Mouse (Mus musculus): ENCODE measurements around the gene Ltbp1.

Ltbp1 gene

DNA sequence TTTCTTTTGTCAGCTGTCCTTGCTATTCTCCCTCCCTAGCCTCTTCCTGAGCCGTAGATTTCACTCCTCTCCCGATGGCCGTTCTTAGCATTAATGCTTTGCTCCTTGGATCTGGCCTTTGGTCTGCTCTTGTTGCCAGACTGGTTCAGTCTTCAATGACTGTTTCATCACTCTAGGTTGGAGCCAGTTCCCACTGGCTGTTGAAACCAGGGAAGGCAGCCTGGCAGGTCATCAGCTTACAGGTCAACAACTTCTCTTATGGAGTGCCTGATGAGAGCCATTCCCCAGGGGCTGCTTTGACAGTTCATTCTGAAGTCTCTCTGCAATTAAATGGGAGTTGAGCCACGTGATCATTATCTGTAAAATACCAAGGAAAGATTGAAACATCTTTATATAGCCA, 295.5 kb downstream of the Ltbp1 start:
- Histone ChIP-seq H3K36me3 (ENCODE audit: insufficient read depth, low read length) (no peaks in the 10 kb centered on the region), H3K4me3 (replicated peaks; ENCODE audit: low read length) (no peak overlapping the region), H3K9me3 (ENCODE audit: low read length) (no peaks in the 10 kb centered on the region), H3K4me1 (replicated peaks; ENCODE audit: low read depth, low read length) (no peaks in the 10 kb centered on the region), H3K27me3 (ENCODE audit: insufficient read depth, low read length) (no peaks in the 10 kb centered on the region)
- no peak for TF ChIP-seq CTCF (conservative IDR thresholded peaks at IDR 0.05; ENCODE audit: low read length)

DNA sequence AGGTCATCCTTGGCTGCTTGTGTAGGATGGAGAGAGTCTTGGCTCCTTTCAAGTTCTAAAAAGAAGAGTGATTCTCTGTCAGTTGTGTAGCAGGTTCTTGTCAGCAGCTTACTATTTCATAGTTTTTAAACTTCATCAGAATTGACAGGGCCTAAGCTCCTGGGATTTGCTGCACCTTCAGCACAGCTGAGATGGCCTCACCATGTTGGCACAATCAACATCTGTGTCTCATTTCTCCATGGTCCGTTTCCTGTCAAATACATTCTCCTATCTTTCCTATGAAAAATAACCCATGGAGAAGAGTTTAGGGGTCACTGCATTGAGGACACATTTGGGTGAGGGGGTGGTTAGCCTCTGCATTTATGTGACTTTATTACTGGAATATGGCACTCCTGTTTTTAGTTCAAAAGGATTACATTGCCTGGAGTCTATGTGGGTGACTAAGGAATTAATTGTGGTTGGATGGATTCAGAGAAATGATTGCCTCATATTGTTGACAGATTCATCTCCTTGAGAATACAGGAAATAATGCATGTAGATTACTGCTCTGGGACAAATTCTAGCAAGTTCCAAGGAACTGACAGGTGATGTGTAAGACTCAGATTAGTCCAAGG, 299.5 kb downstream of the Ltbp1 start:
- H3K4me3 ChIP-seq (replicated peaks; ENCODE audit: low read length), result no peak overlapping the region
- H3K4me1 ChIP-seq (replicated peaks; ENCODE audit: low read depth, low read length), result no peaks in the 10 kb centered on the region
- no peaks in the 10 kb centered on the region for H3K9me3 ChIP-seq (ENCODE audit: low read length)
- H3K36me3 ChIP-seq (ENCODE audit: insufficient read depth, low read length), result no peaks in the 10 kb centered on the region
- H3K27me3 ChIP-seq (ENCODE audit: insufficient read depth, low read length), result no peaks in the 10 kb centered on the region
- TF ChIP-seq POU5F1 (IDR thresholded peaks at IDR 0.05; ENCODE audit: borderline replicate concordance, low read length) (no peak), CTCF (conservative IDR thresholded peaks at IDR 0.05; ENCODE audit: low read length) (no peak)

DNA sequence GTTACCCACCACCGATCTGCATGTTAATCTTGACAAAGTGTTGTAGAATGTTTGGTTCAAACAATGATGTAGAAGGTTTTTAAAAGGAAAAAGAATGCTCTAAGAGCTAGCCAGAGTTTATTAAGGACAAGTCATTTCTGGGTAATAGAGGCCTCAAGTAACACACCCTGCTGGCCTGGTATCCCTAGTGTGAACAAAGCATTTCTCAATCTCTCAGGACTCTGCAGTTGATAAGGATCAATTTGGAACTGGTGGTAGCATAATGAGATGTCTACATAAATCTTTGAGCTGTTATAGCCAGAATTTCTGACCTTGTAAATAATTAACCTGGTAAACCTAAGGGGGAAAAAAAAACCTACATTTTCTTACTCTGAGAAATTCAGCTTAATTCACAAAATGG, 300.3 kb downstream of the Ltbp1 start:
- TF ChIP-seq POU5F1 (IDR thresholded peaks at IDR 0.05; ENCODE audit: borderline replicate concordance, low read length) (no peak), CTCF (conservative IDR thresholded peaks at IDR 0.05; ENCODE audit: low read length) (no peak), NANOG (IDR thresholded peaks at IDR 0.05; ENCODE audit: borderline replicate concordance, low read length) (no peak)
- Histone ChIP-seq H3K4me1 (replicated peaks; ENCODE audit: low read depth, low read length) (no peaks in the 10 kb centered on the region), H3K27me3 (ENCODE audit: insufficient read depth, low read length) (no peaks in the 10 kb centered on the region), H3K9me3 (ENCODE audit: low read length) (no peaks in the 10 kb centered on the region), H3K36me3 (ENCODE audit: insufficient read depth, low read length) (no peaks in the 10 kb centered on the region), H3K4me3 (replicated peaks; ENCODE audit: low read length) (no peak overlapping the region)

DNA sequence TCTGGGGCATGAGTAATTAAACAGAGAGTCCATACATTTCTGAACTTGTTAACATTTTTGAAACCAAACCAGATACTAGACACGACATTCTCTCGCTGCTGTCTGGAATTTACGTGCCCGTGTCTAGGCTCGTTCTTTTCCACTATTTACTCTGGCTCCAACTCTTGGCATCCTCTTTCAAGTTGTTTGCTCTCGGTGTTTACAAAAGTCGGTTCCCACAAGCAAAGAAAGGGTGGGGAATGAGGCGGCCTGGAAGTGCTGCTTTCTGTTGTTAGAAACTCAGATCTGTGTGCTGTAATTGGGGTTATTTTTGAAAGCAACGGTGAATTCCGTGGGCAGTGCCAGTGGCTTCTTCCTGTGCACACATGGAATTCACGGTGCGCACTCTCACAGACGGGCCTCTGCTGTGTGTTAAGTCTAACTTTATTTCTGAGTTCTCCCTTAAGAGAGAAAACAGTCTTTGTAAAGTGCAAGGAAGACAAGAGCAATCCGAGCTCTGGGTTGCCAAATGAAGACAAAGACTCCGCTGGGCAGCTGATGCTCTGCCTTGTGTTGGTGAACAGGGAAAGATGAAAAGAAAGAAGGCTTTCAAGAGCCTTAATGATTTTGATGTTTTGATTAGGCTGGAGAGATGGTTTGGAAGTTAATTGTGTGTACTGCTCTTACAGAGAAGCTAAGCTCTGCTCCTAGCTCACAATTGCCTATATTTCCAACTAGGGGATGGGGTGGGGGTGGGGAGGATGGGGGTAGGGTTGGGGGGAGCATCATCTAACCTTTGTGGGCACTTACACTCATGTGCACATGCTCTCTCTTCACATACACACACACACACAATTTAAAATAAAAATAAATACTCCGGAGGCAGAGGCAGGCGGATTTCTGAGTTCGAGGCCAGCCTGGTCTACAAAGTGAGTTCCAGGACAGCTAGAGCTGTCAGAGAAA, 302.0 kb downstream of the Ltbp1 start:
- TF ChIP-seq POU5F1 (IDR thresholded peaks at IDR 0.05; ENCODE audit: borderline replicate concordance, low read length) (no peak), CTCF (conservative IDR thresholded peaks at IDR 0.05; ENCODE audit: low read length) (no peak), NANOG (IDR thresholded peaks at IDR 0.05; ENCODE audit: borderline replicate concordance, low read length) (no peak; the same call in 1 of the 2 replicates)
- Histone ChIP-seq H3K4me1 (replicated peaks; ENCODE audit: low read depth, low read length) (no peaks in the 10 kb centered on the region), H3K36me3 (ENCODE audit: insufficient read depth, low read length) (no peaks in the 10 kb centered on the region), H3K27me3 (ENCODE audit: insufficient read depth, low read length) (no peaks in the 10 kb centered on the region), H3K9me3 (ENCODE audit: low read length) (no peaks in the 10 kb centered on the region), H3K4me3 (replicated peaks; ENCODE audit: low read length) (no peak overlapping the region)

DNA sequence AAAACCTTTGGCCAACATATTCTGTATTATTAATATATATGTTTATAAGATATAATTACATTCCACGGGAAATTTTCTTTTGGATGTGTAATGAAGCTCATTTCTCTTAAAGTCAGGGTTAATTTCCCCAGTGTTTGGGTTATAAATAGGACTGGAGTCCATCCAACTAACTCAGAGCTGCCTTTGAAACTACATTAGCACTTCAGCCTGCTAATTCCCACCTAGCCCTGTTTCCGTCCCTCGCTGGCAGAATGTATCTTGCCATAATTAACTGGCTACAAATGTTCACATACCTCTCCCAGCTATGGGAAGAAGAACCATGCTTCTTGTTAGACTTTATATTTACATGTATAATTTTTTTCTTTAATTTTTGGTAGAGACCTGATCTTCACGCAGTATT, 311.7 kb downstream of the Ltbp1 start:
- Histone ChIP-seq H3K4me1 (replicated peaks; ENCODE audit: low read depth, low read length) (no peaks in the 10 kb centered on the region), H3K9me3 (ENCODE audit: low read length) (no peaks in the 10 kb centered on the region), H3K27me3 (ENCODE audit: insufficient read depth, low read length) (no peaks in the 10 kb centered on the region), H3K36me3 (ENCODE audit: insufficient read depth, low read length) (no peaks in the 10 kb centered on the region), H3K4me3 (replicated peaks; ENCODE audit: low read length) (no peak overlapping the region)
- TF ChIP-seq NANOG (IDR thresholded peaks at IDR 0.05; ENCODE audit: borderline replicate concordance, low read length) (no peak), CTCF (conservative IDR thresholded peaks at IDR 0.05; ENCODE audit: low read length) (no peak), POU5F1 (IDR thresholded peaks at IDR 0.05; ENCODE audit: borderline replicate concordance, low read length) (no peak)

DNA sequence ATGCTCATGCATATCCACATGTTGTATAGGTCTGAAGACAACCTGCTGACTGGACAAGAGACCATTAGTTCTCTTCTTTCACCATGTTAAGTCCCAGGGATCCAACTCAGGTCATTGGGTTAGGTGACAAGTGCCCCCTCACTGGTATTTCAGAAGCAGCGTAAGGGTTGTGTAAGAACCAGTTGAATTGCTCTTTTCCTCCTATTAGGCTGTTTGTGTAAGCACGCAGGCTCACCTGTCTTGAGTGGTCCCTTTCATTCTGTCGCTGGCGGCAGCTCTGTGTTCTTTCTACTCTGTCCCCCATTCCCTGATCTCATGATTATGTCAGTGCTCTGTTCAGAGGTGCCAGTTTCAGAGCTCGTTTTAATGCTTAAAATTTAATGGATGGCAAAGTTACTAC, 317.9 kb downstream of the Ltbp1 start:
- Histone ChIP-seq H3K27me3 (ENCODE audit: insufficient read depth, low read length) (no peaks in the 10 kb centered on the region), H3K9me3 (ENCODE audit: low read length) (no peaks in the 10 kb centered on the region), H3K4me1 (replicated peaks; ENCODE audit: low read depth, low read length) (no peaks in the 10 kb centered on the region), H3K36me3 (ENCODE audit: insufficient read depth, low read length) (no peaks in the 10 kb centered on the region), H3K4me3 (replicated peaks; ENCODE audit: low read length) (no peak overlapping the region)
- TF ChIP-seq NANOG (IDR thresholded peaks at IDR 0.05; ENCODE audit: borderline replicate concordance, low read length), result no peak
- no peak for TF ChIP-seq POU5F1 (IDR thresholded peaks at IDR 0.05; ENCODE audit: borderline replicate concordance, low read length)
- no peak for TF ChIP-seq CTCF (conservative IDR thresholded peaks at IDR 0.05; ENCODE audit: low read length)

DNA sequence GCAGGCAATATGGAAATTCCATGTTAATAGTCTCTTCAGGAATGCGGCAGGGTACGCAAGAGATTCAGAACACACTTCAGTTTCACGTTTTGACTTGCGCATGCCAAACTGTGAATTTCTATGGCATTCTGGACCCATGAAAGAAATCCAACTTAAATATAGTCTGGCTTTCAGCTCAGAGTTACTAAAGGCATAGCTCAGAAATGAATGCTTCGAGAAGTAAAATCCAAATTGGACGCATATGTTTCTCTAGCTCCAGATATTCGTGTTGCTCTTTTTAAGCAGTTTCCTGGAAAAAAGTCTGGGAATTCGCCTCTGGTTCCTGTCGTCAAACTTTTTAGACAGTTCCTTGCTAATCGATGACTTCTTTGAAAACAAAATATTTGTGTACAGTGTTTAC, 318.4 kb downstream of the Ltbp1 start:
- no peaks in the 10 kb centered on the region for H3K27me3 ChIP-seq (ENCODE audit: insufficient read depth, low read length)
- H3K36me3 ChIP-seq (ENCODE audit: insufficient read depth, low read length), result no peaks in the 10 kb centered on the region
- TF ChIP-seq CTCF (conservative IDR thresholded peaks at IDR 0.05; ENCODE audit: low read length), result no peak
- no peak for TF ChIP-seq NANOG (IDR thresholded peaks at IDR 0.05; ENCODE audit: borderline replicate concordance, low read length)
- TF ChIP-seq POU5F1 (IDR thresholded peaks at IDR 0.05; ENCODE audit: borderline replicate concordance, low read length), result no peak
- no peaks in the 10 kb centered on the region for H3K4me1 ChIP-seq (replicated peaks; ENCODE audit: low read depth, low read length)
- no peaks in the 10 kb centered on the region for H3K9me3 ChIP-seq (ENCODE audit: low read length)
- H3K4me3 ChIP-seq (replicated peaks; ENCODE audit: low read length), result no peak overlapping the region

DNA sequence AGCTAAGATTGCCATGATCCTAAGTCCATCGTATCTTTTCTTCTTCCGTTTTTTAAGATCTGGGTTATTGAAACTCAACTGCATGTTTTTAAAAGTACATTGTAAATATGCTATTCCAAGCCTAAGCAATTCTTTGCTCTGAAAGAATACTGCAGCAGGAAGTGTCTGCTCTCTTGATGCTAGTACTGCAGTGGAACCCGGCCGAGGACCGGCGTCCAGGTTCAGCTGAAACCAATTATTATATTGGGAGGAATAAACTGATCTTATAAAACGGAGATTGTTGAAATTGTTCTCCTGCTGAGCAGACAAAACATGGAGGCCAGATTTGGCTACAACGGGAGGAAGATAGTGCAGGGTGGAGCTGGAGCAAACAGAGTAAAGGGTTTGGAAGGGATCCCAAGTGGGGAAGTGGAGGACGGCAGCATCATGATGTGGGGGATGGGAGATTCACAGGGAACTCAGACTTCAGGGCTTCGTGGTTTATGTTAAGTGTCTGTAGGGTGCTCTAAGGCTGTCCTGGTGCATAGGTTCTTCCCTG, 322.8 kb downstream of the Ltbp1 start:
- 0 out of 2 replicates have a peak, but pooled peaks cover 4% of the 10 kb centered on the region for H3K9me3 ChIP-seq (ENCODE audit: low read length)
- TF ChIP-seq CTCF (conservative IDR thresholded peaks at IDR 0.05; ENCODE audit: low read length) (no peak), NANOG (IDR thresholded peaks at IDR 0.05; ENCODE audit: borderline replicate concordance, low read length) (no peak), POU5F1 (IDR thresholded peaks at IDR 0.05; ENCODE audit: borderline replicate concordance, low read length) (no peak)
- no peaks in the 10 kb centered on the region for H3K27me3 ChIP-seq (ENCODE audit: insufficient read depth, low read length)
- H3K4me3 ChIP-seq (replicated peaks; ENCODE audit: low read length), result no peak overlapping the region
- H3K4me1 ChIP-seq (replicated peaks; ENCODE audit: low read depth, low read length), result no peaks in the 10 kb centered on the region
- H3K36me3 ChIP-seq (ENCODE audit: insufficient read depth, low read length), result no peaks in the 10 kb centered on the region

Data from E14TG2a.4 (cell line).